Mouse (Mus musculus): ENCODE measurements around the gene Kbtbd13.

Gene Kbtbd13

DNA sequence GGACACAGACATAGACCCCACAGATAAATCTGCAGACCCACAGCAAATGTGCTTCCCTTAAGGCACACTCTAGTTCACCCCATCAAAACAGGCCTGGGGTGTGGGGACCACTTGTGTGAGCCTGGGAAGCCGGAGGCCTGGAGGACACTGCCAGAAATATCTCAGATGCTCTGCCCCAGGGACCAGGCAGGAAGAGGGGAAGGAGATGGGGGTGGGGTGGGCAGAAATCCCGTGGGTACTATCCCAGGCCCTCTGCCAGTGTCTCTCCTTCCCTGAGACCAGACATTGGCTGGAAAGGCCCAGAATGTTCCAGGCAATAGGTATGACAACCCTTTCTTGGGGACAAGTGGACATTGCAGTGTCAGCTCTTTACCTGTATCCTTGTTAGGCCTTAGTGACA lies 2.2 kb upstream of the Kbtbd13 start:
- no peak for DNase-seq (ENCODE audit: low read depth, low spot score)

DNA sequence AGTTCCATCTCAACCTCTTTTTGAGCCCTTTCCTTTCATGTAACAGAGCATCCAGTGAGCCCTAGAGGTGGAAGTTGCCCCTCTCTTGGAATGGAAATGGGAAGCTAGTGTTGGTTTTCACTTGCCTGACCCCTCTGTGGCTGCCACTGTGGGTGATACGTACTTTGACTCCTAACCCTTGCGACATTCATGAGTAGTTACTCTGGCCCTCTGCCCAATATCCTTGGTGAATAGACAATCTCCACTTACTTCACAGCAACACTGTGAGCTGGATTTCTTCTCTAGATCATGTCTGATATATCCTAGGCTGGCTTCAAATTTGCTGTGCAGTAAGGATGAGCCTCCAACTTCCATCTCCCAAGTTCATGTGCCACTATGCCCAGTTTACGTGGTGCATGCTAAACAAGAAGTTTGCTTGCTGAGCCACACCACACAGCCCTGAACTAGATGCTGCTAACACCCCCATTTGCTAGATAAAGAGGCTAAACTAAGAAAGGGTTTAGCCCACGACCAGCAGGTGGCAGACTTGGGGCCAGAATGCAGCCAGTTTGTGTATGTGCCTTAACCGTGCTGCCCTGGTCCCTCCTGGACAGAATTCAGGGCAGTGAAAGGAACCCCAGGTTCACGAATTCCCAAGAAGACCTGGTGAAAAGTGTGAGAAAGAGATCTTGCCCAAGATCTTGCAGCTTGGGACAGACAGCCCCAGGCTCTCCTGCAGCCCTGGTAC lies 1.3 kb upstream of the Kbtbd13 start:
- DNase-seq (ENCODE audit: low read depth, low spot score), result peak; percentile 78

DNA sequence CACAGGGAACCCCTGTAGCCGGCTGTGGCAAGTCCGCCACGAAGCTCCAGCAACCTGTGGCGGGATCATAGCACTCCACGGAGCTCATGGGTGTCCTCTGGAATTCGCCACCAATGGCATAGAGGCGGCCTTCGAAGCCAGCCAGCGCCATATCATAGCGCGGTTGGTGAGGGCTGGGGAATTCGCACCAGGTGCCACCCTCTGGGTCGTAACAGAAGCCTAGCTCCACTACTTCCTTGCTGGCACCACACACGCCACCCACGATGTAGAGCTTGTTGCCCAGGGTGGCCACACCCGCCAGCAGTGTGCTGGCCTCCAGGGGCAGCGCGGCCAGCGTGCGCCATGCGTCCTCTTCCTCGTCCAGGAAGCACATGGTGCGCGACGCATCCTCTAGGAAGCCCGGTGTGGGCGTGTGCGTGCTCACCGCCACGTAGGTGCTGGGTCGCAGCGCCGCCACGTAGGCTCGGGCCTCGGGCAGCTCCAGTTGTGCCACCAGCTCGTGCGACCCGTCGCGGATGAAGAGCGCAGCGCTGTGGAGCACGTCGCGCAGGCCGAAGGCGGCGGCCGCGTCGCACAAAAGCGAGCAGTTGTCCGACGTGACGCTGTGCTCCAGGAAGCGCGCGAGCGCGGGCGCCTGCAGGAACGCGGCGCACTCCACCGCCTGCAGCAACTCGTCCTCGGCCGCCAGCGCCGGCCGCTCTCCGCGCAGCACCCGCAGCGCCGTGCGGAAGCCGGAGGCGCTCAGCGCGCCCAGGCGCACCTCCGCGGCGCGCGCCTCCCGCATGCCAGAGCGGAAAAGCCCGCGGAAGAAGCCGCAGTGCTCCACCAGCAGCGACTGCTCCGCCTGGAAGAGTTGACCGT lies 470 bp downstream of the Kbtbd13 start:
- peak; percentile 76 for DNase-seq (ENCODE audit: low read depth, low spot score)

DNA sequence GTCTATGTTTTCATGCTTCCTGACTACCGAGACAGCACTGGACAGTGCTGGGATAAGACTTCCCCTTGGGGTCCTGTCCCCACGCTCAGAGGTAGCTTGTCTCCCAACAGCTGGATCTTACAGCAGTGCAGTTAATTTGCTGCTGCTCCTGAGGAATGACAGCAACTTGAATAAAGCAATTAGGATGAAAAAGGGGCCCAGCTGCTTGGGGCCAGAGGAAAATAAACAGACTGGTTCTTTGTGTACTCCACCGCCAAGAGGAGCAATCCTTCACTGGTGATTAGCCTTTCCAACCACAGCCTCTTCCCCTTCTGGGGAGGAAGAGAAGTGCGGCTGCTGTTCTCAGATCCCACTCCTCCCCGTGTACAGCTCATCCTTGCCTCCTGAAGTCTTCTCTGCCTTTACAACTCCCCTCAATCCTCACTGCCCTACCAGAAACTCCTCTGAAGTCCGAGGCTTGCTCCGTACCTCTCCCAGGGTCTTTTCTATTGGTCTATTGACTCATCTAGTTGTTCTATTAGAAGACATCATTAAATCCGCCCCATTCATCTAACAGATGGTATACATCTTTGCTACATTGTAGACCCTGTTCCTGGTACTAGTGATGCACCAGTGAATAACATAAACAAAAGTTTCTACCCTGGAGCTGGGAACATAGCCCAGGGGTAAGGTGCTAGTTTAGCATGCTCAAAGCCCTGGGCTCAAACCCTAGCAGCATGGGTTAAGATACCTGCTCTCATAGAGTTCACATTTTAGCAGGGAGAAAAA lies 4.9 kb downstream of the Kbtbd13 start:
- peak; percentile 22 for DNase-seq (ENCODE audit: low read depth, low spot score)

DNA sequence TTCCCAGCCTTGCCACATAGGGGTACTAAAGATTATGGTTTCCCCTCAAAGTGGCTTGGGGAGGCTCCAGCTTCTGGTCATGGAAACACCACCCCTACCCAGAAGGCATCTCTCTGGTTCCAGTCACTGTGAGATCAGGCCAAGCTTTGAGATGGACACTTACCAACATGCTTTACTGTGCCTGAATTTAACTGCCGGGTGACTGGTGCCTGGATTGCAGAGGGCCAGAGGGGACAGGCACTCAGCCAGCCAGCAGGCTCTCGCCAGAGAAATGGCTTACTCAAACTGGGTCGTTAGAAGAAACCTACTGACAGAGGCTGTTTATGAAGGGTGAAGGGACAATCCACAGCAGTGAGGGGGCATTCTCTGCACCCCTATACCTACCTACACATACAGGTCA lies 7.2 kb downstream of the Kbtbd13 start:
- DNase-seq (ENCODE audit: low read depth, low spot score), result no peak

DNA sequence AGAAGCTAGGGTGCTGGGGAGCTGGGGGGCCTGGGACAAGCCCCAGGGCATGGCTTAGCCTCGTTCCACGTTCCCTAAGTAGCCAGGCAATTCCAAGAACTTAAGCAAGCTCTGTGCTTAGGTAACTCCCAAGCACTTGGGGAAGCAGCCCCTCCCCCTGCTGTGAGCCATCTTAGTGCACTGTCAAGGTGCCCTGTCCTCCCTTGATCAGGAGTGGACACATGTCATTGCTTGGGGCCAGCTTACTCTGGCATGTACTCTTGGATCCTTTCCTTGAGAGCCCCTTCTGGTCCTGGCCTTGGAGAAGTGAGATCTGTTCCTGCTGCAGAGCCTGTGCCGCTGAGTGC lies 8.7 kb downstream of the Kbtbd13 start:
- no peak for DNase-seq (ENCODE audit: low read depth, low spot score)

DNA sequence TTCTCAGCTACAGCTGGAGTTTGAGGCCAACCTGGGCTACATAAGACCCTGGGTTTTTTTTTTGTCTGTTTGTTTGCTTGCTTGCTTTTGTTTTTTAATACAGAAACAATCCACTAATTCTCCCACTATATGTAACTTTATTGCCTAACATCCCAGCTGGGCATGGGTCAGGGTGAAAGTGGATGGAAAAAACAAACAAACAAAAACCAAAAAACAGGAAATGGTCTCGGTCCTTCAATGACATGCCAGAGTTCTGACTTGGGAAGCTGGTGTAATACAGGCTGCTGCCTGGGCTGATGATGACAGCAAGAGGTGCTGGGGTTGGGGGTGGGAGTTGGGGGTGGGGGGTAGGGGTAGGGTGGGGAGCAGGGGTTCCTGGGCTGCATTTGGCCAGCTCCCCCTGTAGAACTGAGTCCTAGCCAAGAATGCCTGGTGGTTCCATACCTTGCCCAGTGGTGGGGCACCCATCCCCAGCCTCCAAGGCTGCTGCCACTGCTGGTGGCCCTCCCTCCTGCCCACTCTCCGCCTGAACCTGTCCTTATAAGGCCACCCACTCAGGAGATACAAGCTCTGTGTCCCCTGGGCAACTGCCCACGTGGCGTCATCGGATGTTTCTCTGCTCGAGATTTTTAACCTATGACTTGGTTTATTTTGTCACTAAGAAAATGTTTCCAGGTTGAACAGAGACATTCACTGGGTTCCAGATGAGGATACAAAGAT lies 9.3 kb downstream of the Kbtbd13 start:
- no peak for DNase-seq (ENCODE audit: low read depth, low spot score)

DNA sequence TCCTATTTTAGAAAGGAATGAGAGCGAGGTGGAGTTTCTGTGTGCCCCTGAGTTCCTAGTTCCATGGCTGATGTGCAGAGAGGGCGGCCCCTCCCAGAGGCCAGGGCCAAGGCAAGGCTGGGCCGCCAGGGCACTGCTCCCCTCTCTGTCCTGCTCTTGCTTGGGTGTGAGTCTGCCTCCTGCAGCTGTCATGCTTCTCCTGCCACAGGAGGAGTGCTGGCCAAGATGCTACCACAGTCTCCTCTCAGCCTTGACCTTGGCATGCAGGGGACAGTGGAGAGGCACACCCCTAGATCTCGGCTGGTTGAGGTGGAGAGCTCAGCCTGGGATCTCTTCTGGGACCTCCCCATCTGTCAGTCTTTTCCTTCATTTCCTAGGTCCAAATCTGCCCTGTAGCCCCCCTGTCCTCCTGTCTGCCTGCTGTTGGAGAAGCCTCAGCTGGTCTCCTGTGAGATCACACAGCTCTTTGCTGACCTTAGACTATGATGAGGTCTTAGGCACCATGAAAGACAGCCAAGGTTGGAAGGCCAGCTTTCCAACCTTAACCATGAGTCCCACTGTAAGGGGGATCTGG lies 10.3 kb downstream of the Kbtbd13 start:
- DNase-seq (ENCODE audit: low read depth, low spot score), result no peak

DNA sequence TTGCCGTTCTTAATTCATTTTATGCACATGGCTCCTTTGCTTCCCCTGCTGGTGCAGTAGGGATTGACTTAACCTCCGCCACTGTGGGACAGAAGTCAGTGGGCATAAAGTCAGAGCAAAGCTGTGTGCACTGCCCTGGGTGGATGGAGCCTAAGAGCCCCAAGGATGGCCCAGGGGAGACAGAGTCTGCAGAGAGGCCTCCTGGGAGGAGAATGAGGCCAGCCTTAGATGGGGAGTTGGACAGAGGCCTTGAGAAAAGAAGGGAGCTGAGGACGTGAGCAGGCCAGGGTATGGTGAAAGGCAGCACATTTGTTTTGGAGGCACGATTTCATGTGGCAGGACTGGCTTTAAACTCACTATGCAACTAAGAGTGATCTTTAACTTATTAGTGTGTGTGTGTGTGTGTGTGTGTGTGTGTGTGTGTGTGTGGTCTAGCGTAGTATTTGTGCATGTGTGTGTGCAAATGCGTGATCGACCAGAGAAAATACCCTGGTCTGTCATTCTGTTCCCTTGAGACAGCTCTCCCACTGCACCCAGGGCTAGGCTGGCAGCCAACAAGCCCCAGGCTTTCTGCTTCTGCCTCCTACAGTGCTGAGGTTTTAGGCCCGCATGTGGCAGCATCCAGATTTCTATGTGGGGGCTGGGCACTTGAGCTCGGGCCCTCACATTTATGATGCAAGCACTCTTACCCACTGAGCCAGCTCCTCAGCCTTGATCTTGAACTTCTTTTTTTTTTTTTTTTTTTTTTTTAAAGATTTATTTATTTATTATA lies 16.1 kb downstream of the Kbtbd13 start:
- no peak for DNase-seq (ENCODE audit: low read depth, low spot score)

DNA sequence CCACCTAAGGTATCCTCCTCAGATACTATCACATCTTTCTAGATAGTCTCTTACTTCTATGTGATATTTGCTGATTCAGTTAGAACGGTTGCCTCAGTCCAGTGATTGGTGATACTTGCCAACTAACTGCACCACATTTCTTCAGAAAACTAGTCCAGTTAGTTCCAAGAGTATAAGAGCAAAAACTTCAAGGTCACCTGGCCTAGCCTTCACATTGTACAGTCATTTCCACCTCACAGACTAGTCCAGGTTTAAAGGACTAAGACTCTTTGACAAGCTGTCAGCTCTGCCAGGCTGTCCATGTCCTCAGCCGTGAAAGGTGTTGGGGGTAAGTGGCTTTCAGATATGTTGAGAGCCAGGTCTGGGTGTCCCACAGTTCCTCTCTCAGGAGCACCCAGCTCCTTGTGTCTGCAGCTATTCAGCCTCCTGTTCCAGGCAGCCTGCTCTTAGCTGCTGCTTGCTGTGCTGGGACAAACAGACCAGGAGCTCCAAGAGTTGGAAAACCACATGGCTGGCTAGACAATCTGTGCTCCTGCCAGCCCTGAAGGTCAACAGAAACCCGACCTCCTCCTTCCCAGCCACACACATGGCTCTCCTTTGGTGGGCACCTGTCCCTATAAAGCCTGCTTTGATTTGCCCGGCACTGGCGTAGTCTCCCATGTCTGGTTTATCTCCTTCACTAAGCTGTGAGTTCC lies 16.8 kb downstream of the Kbtbd13 start:
- DNase-seq (ENCODE audit: low read depth, low spot score), result no peak

DNA sequence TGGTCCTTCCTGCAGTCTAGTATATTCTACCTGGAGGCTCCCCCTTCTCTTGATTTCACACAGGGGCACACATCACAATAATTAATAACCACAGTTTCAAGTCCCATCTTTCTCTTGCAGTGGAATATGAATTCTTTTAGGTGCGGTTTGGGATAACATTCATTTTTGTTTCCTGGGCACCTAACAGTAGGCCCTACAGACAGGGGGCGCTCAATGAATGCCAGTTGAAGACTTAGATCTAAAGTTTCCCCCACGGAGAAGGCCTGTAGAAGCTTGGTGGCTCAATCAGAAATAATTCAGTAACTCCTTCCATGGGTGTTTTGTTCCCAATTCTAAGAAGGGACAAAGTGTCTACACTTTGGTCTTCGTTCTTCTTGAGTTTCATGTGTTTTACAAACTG lies 19.0 kb downstream of the Kbtbd13 start:
- peak; percentile 52 for DNase-seq (ENCODE audit: low read depth, low spot score)

DNA sequence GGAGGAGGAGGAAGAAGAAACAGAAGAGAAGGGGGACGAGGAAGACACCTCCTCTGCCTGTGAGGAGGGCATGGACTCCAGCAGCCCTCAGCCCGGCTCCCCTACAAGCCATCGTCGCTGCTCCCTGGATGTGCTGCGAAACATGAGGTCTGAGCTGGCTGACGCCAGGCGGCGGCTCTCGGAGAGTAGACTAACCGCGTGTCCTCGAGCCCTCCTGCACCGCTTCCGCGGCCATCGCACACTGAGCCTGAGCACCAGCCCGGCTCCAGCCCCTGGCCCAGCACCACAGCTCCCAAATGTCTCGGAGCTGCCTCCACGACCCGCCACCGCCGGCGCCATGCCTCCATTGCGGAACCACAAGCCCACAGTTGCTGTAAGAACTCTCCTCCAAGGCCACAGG lies 19.7 kb downstream of the Kbtbd13 start:
- DNase-seq (ENCODE audit: low read depth, low spot score), result peak; percentile 56

DNA sequence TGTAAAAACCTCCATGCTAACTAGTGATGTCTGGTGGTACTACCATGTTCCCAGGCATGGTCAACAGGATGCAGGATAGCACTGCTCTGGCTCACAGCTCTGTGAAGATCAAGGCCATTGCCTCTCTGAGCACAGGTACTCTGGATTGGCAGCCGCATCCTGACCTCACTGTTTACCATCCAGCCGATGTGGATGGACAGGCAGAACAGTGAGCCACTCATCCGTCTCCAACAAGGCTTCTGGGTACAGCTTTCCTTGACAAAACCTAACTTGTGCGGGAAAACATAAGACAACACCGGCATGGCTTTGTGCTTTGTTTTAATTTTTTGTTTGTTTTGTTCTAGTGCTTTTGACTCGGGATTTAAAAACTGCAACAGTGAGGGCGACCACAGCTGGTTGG lies 25.7 kb downstream of the Kbtbd13 start:
- no peak for DNase-seq (ENCODE audit: low read depth, low spot score)

DNA sequence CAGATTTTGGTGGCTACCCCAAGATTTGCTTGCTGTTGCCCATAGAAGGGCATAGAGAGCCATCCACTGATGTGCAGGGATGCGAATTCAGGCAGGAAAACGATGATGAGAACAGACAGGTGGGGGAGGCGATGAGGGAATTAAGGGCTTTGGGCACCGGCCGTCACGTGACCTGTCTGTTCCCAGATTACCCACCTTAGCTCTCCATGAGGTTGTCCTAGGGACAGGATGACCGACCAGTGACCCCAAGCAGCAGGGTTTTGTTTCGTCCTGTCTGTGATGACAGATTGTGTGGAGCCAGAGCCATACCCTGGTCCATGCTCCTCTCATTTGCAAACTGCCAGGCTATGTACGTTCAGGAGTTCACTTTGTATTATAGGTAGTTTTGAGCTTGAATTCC lies 27.8 kb downstream of the Kbtbd13 start:
- DNase-seq (ENCODE audit: low read depth, low spot score), result no peak

DNA sequence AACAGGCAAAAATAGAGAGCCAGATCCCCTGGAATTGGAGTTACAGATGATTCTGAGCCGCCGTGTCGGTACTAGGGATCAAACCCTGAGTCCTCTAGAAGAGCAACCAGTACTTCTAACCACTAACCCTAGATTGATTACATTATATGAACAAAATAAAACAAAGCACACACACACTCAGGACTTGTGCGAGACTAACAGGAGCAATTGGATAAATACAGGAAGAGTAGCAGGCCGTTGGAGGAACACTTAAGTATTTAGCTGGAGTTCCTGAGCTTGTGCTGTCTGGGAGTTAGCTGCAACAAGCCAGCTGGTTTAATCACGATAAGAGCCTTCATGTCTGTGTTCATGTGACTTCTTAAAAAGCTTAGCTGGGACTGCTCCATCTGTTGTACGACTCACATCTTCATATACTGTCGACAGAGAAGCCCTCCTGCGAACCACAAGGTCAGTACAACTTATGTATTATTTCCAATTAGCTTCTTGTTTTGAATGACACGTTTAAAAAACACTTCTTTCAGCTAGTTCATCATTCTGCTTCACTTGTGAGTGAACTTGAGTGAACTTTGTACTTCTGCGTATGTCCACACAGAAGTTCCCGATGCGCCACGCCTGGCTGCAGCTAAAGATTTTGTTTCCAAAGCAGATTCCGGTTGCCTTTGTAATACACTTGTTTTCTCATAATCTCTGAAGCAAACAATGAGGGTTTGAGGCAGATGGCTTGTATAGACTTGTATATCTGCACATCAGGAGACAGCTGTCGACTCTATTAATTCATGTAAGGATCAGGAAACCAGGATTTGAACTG lies 30.6 kb downstream of the Kbtbd13 start, which contains the start of gene Ubap1l:
Gene Ubap1l, plus strand, starts transcription at position 401 of the 808 bp plus-strand sequence.
- DNase-seq (ENCODE audit: low read depth, low spot score), result no peak

DNA sequence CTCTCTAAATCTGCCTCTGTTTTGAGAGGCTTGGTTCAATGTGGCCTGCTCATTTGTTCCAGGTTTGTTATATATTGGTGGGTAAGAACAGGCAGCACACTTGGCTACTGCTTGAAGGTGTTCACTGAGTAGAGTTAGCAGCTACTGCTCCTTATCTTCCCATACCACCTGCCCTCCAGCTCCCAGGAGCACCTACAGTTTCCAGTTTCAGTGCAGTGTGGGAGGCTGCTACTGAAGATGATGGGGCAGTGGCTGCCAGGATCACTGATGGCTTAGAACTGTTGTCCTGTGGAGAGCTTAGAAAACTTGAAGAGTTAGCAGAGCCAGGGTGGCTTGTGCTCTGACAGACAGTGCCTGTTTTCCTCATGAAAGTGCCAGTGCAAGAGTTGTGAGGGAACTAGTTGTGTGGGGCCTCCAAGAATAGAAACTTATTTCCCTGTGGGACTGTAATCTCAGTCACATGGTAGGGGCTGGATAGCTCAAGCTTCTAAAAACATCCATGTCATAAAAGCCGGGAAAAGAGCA lies 32.4 kb downstream of the Kbtbd13 start:
- no peak for DNase-seq (ENCODE audit: low read depth, low spot score)

DNA sequence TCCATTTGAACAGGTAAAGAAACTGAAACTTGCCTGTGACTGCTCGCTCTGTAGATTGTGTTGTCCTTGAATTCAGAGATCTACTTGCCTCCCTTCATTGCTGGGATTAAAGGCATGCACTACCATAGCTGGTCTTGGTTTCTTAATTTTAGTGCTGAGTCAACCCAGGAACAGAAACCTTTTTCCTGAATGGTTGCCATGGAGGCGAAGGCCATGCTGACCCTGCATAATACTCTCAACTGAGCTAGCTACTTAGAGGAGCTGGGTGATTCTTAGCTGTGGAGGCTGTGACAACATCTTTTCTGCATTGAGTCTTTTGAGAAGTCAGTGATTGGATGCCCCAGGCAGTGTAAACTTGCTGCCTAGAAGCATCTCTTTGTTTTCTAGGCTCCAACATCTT lies 34.5 kb downstream of the Kbtbd13 start:
- DNase-seq (ENCODE audit: low read depth, low spot score), result no peak

DNA sequence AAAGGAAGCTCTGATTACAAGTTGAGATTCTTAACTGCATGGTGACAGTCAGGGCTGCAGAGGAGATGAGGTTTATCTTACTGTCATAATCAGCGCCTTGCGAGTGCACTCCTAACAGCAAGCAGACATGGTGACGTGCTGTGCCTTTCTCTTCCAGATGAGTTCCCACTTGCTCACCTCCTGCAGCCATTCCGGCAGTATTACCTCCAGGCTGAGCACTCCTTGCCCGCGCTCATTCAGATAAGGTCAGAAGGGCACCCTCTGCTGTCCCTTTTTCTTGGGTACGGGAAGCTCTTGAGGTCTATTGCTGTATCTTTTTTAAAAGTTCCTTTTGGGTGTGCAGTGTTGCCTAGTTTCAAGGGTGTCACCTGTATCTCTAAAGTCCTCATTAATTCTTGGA lies 34.9 kb downstream of the Kbtbd13 start:
- DNase-seq (ENCODE audit: low read depth, low spot score), result no peak

DNA sequence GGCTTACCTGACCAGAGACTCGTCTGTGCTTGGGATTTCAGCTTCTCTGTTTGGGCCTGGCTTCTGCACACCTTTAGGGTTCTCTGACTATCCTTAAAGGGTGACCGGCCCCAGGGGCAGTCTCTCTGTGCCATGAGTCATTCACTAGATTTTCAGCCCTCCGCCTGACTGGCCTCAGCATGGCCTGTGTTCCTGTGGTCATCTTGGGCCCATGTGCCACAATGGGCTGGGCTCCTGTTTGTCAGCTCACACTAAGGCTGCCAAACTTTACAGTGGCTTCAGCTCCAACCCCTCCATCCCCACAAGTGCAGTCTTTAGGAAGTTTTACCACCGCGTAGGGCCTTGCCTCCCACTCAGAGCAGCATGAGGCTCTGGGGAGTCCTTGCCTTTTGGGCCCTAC lies 38.2 kb downstream of the Kbtbd13 start:
- no peak for DNase-seq (ENCODE audit: low read depth, low spot score)

Data from ZHBTc4 (cell line).